Mouse (Mus musculus): Measurements from ENCODE around the gene Lman2l. TPM values are rescaled to one million over a fixed set of nuclear protein-coding genes. Genes with fewer than 3 reads are reported as not detected.

Gene Lman2l
- total RNA-seq, 2 experiments from 2014 or later, result 21.9 to 25.7 TPM

Other genes with a start within 250 kb of the Lman2l start
- gene Uggt1, start 200.6 kb downstream of the Lman2l start, total RNA-seq (2021), result 10 to 100 TPM; 35.2 to 44.5 TPM
- gene Neurl3, start 170.6 kb downstream of the Lman2l start, total RNA-seq (2021), result 1 to 10 TPM; 4.9 to 7.4 TPM
- gene Arid5a, start 137.5 kb downstream of the Lman2l start, total RNA-seq (2021), result 1 to 10 TPM; 8.9 to 9.2 TPM
- 100 to 1,000 TPM in 1 of 2 experiments, 10 to 100 TPM in 1; 82.9 to 103 TPM for gene Kansl3, start 76.1 kb downstream of the Lman2l start, total RNA-seq (2021)
- under 1 TPM in 1 of 2 experiments, not detected in 1; 0.06 TPM for gene Fer1l5, start 73.0 kb downstream of the Lman2l start, total RNA-seq (2021)
- 1 to 10 TPM; 3.9 to 4.4 TPM for gene Cnnm4, start 26.3 kb upstream of the Lman2l start, total RNA-seq (2021)
- 10 to 100 TPM; 23.1 to 29.8 TPM for gene Cnnm3, start 66.6 kb upstream of the Lman2l start, total RNA-seq (2021)
- 10 to 100 TPM; 22.5 to 73.8 TPM for gene Ankrd23, start 91.6 kb upstream of the Lman2l start, total RNA-seq (2021)
- 10 to 100 TPM; 10.2 to 32.9 TPM for gene Gm42417, start 94.2 kb upstream of the Lman2l start, total RNA-seq (2021)
- 10 to 100 TPM; 12.9 to 21.6 TPM for gene Ankrd39, start 102.2 kb upstream of the Lman2l start, total RNA-seq (2021)
- gene Sema4c, start 113.1 kb upstream of the Lman2l start, total RNA-seq (2021), result 10 to 100 TPM; 27.3 to 28.9 TPM
- gene Fam178b, start 237.9 kb upstream of the Lman2l start, total RNA-seq (2021), result under 1 TPM; 0.72 to 0.82 TPM
- gene Cox5b, start 246.2 kb upstream of the Lman2l start, total RNA-seq (2021), result 1,000 to 10,000 TPM; 1,610 to 1,679 TPM